Mouse (Mus musculus): ENCODE results near the gene Tsnax. TPM values are rescaled to one million over a fixed set of nuclear protein-coding genes. Genes with fewer than 3 reads are reported as not detected.

The Tsnax gene
- total RNA-seq (2012; rRNA removed) (99.2 and 160 TPM in 2 replicates), polyA plus RNA-seq (2012; ENCODE audit: insufficient read depth in 1 of 2, insufficient read length in 2 of 2, low read depth in 1 of 2, low replicate concordance in 2 of 2, missing spikeins in 1 of 2) (100 to 1,000 TPM in 1 of 2 experiments, not detected in 1; 105 TPM)

- Histone ChIP-seq H3K79me2 (ENCODE audit: control insufficient read depth, insufficient read depth, low read length, poor library complexity) (peaks cover 23% of the 10 kb centered on the region), H3K36me3 (ENCODE audit: control insufficient read depth in 1 of 2, insufficient read depth in 2 of 2, low read length in 2 of 2) (peaks cover 2 to 10% of the 10 kb centered on the region in 2 experiments), H3K9me3 (replicated peaks; ENCODE audit: insufficient read depth, low read length) (no peaks in the 10 kb centered on the region), H3K4me1 (ENCODE audit: control insufficient read depth in 1 of 2, insufficient read depth in 2 of 2, low read length in 2 of 2) (peaks cover 0 to 4% of the 10 kb centered on the region in 2 experiments; a peak in 3 of 4 replicates), H3K4me3 (ENCODE audit: control insufficient read depth in 1 of 2, insufficient read depth in 1 of 2, low read depth in 2 of 2, low read length in 2 of 2) (peak within 1 kb of the TSS; percentile 81 to 85), H3K27ac (ENCODE audit: control insufficient read depth, low read depth, low read length) (peak within 1 kb of the TSS; percentile 23), H3K27me3 (ENCODE audit: control insufficient read depth in 1 of 2, insufficient read depth in 2 of 2, low read length in 2 of 2) (no peaks in the 10 kb centered on the region), H3K9ac (ENCODE audit: control insufficient read depth, low read depth, low read length, poor library complexity, severe bottlenecking) (peak within 1 kb of the TSS; percentile 78)
- TF ChIP-seq TBP (IDR thresholded peaks at IDR 0.05; ENCODE audit: low read depth, low read length) (no peak), TCF12 (IDR thresholded peaks at IDR 0.05; ENCODE audit: low read depth, low read length) (peak; percentile 36; the same call in 1 of the 2 replicates), KAT2A (conservative IDR thresholded peaks at IDR 0.05; ENCODE audit: low read depth, low read length) (no peak; the same call in 1 of the 2 replicates), ZNF384 (IDR thresholded peaks at IDR 0.05; ENCODE audit: low read depth, low read length) (no peak), CHD2 (IDR thresholded peaks at IDR 0.05; ENCODE audit: low read length) (no peak), NELFE (IDR thresholded peaks at IDR 0.05; ENCODE audit: low read depth, low read length) (peak; percentile 89), CTCF (IDR thresholded peaks at IDR 0.05 in 2 of 3, conservative IDR thresholded peaks at IDR 0.05 in 1 of 3; ENCODE audit: control insufficient read depth in 1 of 3, insufficient read depth in 1 of 3, low read depth in 2 of 3, low read length in 3 of 3, poor library complexity in 1 of 3, severe bottlenecking in 1 of 3) (no peak), ELF1 (IDR thresholded peaks at IDR 0.05; ENCODE audit: low read depth, low read length) (peak; percentile 72; the same call in 1 of the 2 replicates), E2F4 (IDR thresholded peaks at IDR 0.05; ENCODE audit: borderline replicate concordance, low read depth, low read length) (no peak), MAX (IDR thresholded peaks at IDR 0.05; ENCODE audit: low read length) (peak; percentile 34), TAL1 (IDR thresholded peaks at IDR 0.05; ENCODE audit: low read length) (no peak), MXI1 (IDR thresholded peaks at IDR 0.05; ENCODE audit: low read depth, low read length) (peak; percentile 60; the same call in 1 of the 2 replicates), SMC3 (IDR thresholded peaks at IDR 0.05; ENCODE audit: low read depth, low read length) (no peak), ZKSCAN1 (IDR thresholded peaks at IDR 0.05; ENCODE audit: low read depth, low read length) (no peak), USF2 (IDR thresholded peaks at IDR 0.05; ENCODE audit: borderline replicate concordance in 1 of 2, insufficient read depth in 1 of 2, low read depth in 1 of 2, low read length in 2 of 2) (no peak), MYB (IDR thresholded peaks at IDR 0.05; ENCODE audit: low read depth, low read length) (no peak), SIN3A (IDR thresholded peaks at IDR 0.05; ENCODE audit: low read length) (peak; percentile 70; the same call in 1 of the 2 replicates), NRF1 (IDR thresholded peaks at IDR 0.05; ENCODE audit: insufficient read depth, low read depth, low read length, poor library complexity, severe bottlenecking) (peak; percentile 71), HCFC1 (IDR thresholded peaks at IDR 0.05; ENCODE audit: low read depth, low read length) (peak; percentile 86), POLR2A (IDR thresholded peaks at IDR 0.05; ENCODE audit: control insufficient read depth in 1 of 2, insufficient read depth in 1 of 2, low read depth in 1 of 2, low read length in 2 of 2, poor library complexity in 1 of 2) (peak; percentile 79 to 82), MYC (IDR thresholded peaks at IDR 0.05; ENCODE audit: low read depth, low read length) (0 out of 2 replicates have a peak, but pooled peaks have one; percentile 20), POLR2AphosphoS5 (IDR thresholded peaks at IDR 0.05; ENCODE audit: borderline replicate concordance, low read depth, low read length) (no peak), GATA1 (IDR thresholded peaks at IDR 0.05; ENCODE audit: low read depth, low read length) (no peak), POLR2AphosphoS2 (IDR thresholded peaks at IDR 0.05; ENCODE audit: low read length) (peak; percentile 80; the same call in 1 of the 2 replicates)
- peak; percentile 92 for DNase-seq (ENCODE audit: low read depth, low spot score)
Observed at GRCm38 (mm10) chr8:125012695-125013627, at the start of gene Tsnax. Gene Tsnax, plus strand, starts transcription at chr8:125012997.
